Mouse (Mus musculus) cerebellum, postnatal 14 days (tissue): ENCODE measurements at regions not wholly inside any gene's neighbourhood (a gene's known extent, or its start where the extent isn't known, plus 50 kb on each side); places are given as distances from the start of the nearest gene placed in this dataset.

Source experiments
- DNase-seq, 2 experiments: peaks; one replicate each; pipeline ENCODE4 v3.0.0; 2021; ENCODE audit warnings: mixed read lengths in 2 of 2

GRCm38 (mm10) chr12:70589315-70589742, 136.4 kb downstream of the Tmx1 start:
- DNase-seq: peak; percentile 77 to 80

DNA sequence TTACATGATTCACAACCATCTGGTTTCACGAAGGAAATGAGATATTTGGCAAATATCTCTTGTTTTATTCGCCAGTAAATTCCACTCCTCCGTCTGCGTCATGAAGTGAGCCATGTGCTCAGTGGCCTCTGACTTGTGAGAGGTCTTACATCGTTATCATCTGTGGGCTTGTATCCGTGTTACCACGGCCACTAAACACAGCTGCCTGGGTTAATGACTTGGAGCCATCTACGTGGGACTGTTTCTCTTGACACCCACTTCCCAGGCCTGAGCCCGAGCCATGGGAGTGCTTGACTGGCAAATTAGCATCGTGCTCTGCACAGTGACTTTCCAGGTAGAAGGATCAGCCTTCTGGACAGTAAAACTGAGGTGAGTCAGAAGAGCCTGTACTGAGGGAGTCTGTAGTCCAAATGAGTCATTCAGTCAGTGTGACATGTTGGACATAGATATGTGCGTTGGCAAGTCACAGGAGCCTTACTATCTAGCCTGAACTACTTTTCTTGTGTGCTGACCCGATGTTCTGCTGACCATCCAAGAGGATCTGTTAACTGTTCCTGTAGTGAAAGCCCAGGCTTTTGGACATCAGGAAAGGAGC, 137.7 kb downstream of the Tmx1 start:
- DNase-seq: peak in 1 of 2 experiments; percentile 16

DNA sequence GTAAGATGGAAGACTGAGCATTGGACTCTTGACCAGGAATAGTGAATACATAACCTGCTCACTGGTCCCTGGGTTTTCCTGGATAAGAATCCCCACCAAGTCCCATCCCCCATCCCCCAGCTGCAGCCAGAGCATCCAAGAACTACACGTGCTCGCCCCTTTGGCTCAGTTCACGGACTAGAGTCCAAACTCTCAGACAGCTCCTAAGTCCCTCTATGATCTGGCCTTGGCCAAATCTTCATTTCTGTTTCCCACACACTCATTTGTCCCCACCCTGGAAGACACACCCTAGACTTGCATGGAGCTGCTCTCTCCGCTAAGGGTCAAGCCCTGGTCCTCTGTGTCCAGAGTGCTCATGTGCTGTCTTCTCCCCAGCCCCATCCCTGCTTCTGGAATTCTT, 139.9 kb downstream of the Tmx1 start:
- no peak for DNase-seq

- DNase-seq: peak in 1 of 2 experiments; percentile 23
Measured at GRCm38 (mm10) chr12:70598211-70598701, 145.4 kb downstream of the Tmx1 start.

DNA sequence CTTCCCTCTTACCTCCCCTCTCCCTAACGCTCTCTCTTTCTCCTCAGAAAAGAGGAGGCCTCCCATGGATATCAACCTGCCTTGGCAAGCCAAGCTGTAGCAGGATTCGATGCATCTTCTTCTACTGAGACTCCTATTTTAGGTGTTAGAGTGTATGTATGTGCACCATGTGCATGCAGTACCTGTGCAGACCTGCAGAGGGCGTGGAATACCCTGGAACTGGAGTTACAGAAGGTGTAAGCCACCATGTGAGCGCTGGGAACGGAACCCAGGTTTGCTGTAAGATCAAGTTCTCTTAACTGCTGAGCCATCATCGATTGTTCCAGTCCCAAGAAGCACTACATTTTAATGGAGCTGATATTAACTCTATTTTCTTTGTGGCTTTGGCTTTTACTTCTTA, 146.8 kb downstream of the Tmx1 start:
- DNase-seq: no peak

DNA sequence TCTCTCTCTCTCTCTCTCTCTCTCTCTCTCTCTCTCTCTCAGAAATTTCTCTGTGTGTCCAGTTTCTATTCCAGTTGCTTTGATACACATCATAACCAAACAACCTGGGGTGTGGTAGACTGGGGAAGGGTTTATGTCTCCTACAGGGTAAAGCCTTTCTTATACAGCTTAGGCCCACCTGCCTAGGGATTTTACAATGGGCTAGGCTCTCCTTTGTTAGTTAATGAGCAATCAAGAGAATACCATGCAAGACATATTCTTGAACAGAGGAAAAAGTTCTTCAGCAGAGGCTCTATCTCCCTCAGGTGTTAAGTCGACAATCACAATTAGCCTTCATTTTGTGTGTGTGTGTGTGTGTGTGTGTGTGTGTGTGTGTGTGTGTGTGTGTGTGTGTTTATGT, 151.0 kb downstream of the Tmx1 start:
- no peak for DNase-seq

GRCm38 (mm10) chr12:70608672-70609071, 155.8 kb downstream of the Tmx1 start:
- DNase-seq: no peak

DNA sequence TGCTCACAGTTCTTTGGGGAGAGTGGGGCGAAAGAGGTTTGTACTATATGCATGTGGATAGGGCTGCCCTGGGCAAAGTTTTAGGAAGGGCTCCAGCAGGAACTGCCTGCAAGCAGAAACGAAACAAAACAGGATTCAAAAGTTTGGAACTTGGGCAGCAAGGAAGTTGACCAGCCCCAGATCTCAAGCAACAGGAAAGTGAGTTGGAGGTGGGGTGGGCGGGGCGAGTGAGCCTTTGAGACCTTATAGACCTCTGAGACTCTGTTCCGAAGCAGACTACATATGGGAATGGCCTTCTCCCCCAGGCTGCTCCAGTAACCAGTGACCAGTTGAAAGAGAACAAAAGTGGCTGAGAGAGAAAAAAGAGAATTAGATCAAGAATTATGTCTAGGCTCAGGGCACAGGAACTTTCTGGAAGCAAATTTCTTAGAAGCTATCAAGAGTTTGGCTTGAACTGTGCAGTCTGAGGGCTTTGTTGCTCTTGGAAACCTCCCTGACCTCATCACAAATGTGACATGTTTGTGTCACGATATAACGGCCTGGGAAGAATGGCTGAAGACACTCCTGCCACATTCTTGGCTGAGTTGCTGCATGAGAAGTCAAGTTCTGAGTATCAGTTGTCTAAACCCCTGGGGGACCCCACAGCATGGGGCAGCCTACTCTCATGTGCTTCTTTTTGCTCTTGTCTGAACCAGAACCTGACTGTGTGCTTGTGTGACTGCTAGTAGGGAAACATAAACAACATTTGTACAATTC, 156.4 kb downstream of the Tmx1 start:
- DNase-seq: no peak

DNA sequence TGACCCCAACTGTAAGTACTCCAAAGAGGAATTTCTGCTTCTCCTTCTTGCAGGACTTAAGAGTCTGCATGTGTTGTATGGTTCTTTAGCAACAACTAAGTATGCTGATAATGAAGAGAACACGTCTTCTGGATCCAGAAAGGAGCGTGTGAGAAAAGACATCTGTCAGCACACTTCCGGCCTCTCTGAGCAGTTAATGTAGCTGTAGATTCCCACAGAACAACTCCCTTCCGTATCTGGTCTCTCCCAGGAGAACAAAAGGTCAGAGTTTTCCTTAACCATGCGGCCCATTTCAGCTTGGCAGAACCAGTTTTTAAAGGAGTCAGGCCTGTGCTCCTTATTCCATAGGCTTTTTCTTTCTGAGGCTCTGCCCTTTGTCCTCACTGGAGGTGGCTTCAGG, 159.0 kb downstream of the Tmx1 start:
- no peak for DNase-seq

GRCm38 (mm10) chr12:70613244-70613643, 160.3 kb downstream of the Tmx1 start:
- no peak for DNase-seq

GRCm38 (mm10) chr12:70614101-70614500, 161.2 kb downstream of the Tmx1 start:
- no peak for DNase-seq

- no peak for DNase-seq
Measured at GRCm38 (mm10) chr12:70614686-70615085, 161.8 kb downstream of the Tmx1 start.

- no peak for DNase-seq
Measured at GRCm38 (mm10) chr12:70615123-70615522, 162.2 kb downstream of the Tmx1 start.

DNA sequence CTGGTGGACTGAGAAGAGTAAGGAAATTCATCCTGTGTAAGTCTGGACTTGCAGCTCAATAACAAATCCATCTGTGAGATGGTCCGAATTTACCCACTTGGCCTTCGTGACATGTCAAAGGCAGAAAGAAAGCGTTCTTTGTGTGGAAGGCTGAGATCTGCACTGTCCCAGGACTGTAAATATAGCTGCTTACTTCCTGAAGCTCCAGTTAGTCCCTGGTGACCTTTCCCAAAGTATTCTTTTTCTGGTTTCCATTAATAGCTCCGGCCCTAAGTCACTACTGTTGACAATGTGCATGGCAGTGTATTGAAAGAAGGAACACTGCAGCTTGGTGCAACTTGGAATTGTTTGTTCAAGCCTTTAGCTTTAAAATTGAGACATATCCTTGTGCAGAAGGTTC, 163.2 kb downstream of the Tmx1 start:
- no peak for DNase-seq

- no peak for DNase-seq
Measured at GRCm38 (mm10) chr12:70616487-70616886, 163.6 kb downstream of the Tmx1 start.

- no peak for DNase-seq
Measured at GRCm38 (mm10) chr12:70617024-70617423, 164.1 kb downstream of the Tmx1 start.

DNA sequence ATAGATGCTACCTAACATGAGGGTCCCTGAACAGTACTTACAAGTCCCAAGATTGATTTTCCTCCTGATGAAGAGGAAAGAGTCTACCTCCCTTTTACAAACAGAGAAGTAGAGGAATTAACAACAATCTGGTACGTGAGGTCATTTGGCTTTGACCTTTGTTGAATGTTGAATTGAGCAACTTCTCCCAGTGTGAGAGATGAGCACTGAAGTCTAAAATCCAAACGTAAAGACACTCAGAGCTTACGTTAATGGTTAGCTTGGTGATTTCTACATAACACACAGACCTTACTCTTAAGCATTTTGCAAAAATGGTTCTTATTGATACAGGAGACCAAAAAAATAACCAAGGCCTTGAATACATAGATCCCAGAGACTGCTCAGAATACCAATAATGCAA, 165.1 kb downstream of the Tmx1 start:
- DNase-seq: no peak

GRCm38 (mm10) chr12:70619436-70619835, 166.5 kb downstream of the Tmx1 start:
- no peak for DNase-seq

GRCm38 (mm10) chr12:70622019-70622418, 169.1 kb downstream of the Tmx1 start:
- no peak for DNase-seq

- peak in 1 of 2 experiments; percentile 40 for DNase-seq
Measured at GRCm38 (mm10) chr12:70624298-70624980, 171.5 kb downstream of the Tmx1 start.

GRCm38 (mm10) chr12:70627638-70628037, 174.7 kb downstream of the Tmx1 start:
- DNase-seq: no peak

DNA sequence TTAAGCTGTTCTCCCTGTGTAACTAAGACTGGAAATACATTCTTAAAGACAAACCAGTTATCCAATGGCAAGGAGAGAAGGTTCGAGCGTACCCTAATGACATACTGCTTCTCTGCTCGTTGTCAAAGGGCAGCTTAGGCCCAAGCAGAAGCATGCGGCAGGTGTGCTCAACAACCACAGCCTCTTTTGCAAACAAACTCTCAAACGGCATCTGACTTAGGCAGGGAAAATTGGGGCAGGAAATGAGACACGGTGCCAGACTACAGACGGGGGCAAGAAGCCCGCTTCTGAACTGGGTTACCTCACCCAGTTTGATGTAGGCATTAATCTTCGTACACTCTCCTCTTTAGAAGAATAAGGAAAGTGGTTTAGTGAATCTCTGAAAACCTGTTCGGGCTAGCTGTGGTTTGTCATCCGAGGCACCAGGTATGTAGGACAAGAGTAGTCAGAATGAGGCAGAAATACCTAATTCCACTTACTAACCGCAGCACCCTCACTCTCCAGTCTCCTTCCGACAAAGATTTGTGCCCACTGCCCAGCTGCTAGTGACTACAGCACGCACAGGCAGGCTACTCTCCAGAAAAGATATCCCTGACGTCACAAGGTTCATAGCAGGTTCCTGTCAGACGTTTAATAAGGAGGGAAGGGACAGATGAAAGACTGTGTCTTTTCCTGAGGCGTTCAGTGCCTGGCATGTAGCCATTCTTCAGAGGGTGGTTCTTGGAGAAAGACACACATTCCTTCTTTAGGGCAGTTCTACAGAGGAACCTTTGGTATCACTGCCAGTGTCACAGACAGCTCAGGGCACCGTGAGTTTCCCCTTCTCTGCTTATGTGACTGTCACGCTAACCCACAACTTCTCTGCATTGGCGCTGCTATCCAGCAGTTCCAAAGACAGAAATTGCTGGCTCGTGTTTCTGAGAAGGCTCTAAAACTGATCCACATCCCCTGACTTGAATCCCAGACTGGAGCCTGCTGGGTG, 175.8 kb downstream of the Tmx1 start:
- DNase-seq: peak in 1 of 2 experiments; percentile 40

DNA sequence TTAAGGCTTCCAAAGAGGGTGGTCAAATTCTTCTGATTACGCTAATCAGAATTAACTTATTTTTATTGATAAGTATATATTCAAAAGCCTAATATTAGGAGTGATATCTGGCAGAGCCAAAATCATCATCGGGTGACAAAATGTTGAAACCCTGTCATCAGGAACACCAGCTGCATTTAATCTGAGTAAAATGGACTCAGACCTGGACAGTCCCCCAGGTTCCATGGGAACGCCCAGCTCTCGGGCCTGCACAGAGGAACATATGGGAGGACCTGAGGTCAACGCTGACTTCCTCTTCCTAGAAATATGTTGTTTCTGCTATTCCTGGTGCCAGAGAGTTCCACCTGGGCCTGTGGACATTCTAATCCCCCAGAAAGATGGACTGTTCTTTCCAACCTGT, 176.5 kb downstream of the Tmx1 start:
- no peak for DNase-seq
